Mouse (Mus musculus) left cerebral cortex, adult 2 months (tissue): ENCODE measurements around the gene Vsig8. TPM values are rescaled to one million over a fixed set of nuclear protein-coding genes. Genes with fewer than 3 reads are reported as not detected.
A peak's percentile ranks its signal among the peaks of the same experiment; 100 is the strongest.

Source experiments
- DNase-seq, 2 experiments: peaks; one replicate each; pipeline ENCODE4 v3.0.0; 2021 to 2022; ENCODE audit warnings: low spot score in 2 of 2, mixed read lengths in 1 of 2; ENCODE audit errors: extremely low spot score in 1 of 2
- H3K27ac ChIP-seq: fragments of 200-600 bp; 2 replicates; pipeline ENCODE4 v1.8.1; 2022
- H3K4me3 ChIP-seq: fragments of 200-600 bp; 2 replicates; pipeline ENCODE4 v1.8.1; 2022
- CTCF ChIP-seq: fragments of 200-600 bp; IDR thresholded peaks from 2 replicates; pipeline ENCODE4 v1.8.1; 2022; ENCODE audit warnings: antibody characterized with exemption, mild to moderate bottlenecking, moderate library complexity
- intact Hi-C: fragments of 180-260 bp; cut with DNase I; formaldehyde crosslinking; loops from one replicate; pipeline ENCODE4 v1.15.1; 2025
- total RNA-seq, 2 experiments: library from RNA; stranded (reverse); gene quantifications; 2 replicates each; pipeline ENCODE4 v1.2.3; 2021

The Vsig8 gene
- total RNA-seq, 2 experiments from 2014 or later = 0.23 to 0.26 TPM

- DNase-seq = no peak
- intact Hi-C loops = no loop called here
- H3K4me3 ChIP-seq = no peak overlapping the region
- peak; percentile 56 for TF ChIP-seq CTCF
- no peak overlapping the region for H3K27ac ChIP-seq
Observed at GRCm38 (mm10) chr1:172518013-172518412, 37.7 kb upstream of the Vsig8 start.

- H3K27ac ChIP-seq = no peak overlapping the region
- no peak overlapping the region for H3K4me3 ChIP-seq
- intact Hi-C loops = no loop called here
Observed at GRCm38 (mm10) chr1:172519644-172520043, 36.1 kb upstream of the Vsig8 start.

GRCm38 (mm10) chr1:172520576-172521440 lies 34.9 kb upstream of the Vsig8 start, which contains the start of gene Cfap45:
TSS of gene Cfap45 (plus strand) at chr1:172520801.
- Histone ChIP-seq H3K27ac (0 out of 2 replicates have a peak within 1 kb of the TSS, but pooled peaks have one; percentile 24), H3K4me3 (peak within 1 kb of the TSS; percentile 55)
- intact Hi-C loops = no loop called here
- TF ChIP-seq CTCF = no peak
- peak; percentile 61 to 81 for DNase-seq

More at GRCm38 (mm10) chr1:172519644-172520043, 36.1 kb upstream of the Vsig8 start:
- no peak for TF ChIP-seq CTCF
- no peak for DNase-seq

GRCm38 (mm10) chr1:172522524-172522923 lies 33.2 kb upstream of the Vsig8 start:
- no peak for TF ChIP-seq CTCF
- intact Hi-C loops = no loop called here
- no peak overlapping the region for H3K4me3 ChIP-seq
- DNase-seq = no peak
- H3K27ac ChIP-seq = no peak overlapping the region

GRCm38 (mm10) chr1:172523699-172524101 lies 32.0 kb upstream of the Vsig8 start:
- intact Hi-C loops = no loop called here
- TF ChIP-seq CTCF = no peak

GRCm38 (mm10) chr1:172525027-172525764 lies 30.5 kb upstream of the Vsig8 start:
- no peak overlapping the region for H3K4me3 ChIP-seq
- TF ChIP-seq CTCF = peak; percentile 25
- no peak overlapping the region for H3K27ac ChIP-seq
- intact Hi-C loops = no loop called here
- no peak for DNase-seq

More at GRCm38 (mm10) chr1:172523699-172524101, 32.0 kb upstream of the Vsig8 start:
- Histone ChIP-seq H3K4me3 (no peak overlapping the region), H3K27ac (no peak overlapping the region)
- no peak for DNase-seq

- intact Hi-C loops = no loop called here
- Histone ChIP-seq H3K27ac (no peak overlapping the region), H3K4me3 (no peak overlapping the region)
- no peak for DNase-seq
- TF ChIP-seq CTCF = no peak
Observed at GRCm38 (mm10) chr1:172525971-172526370, 29.8 kb upstream of the Vsig8 start.

GRCm38 (mm10) chr1:172526380-172527081 lies 29.2 kb upstream of the Vsig8 start:
- intact Hi-C loops = no loop called here
- no peak for TF ChIP-seq CTCF
- Histone ChIP-seq H3K4me3 (0 out of 2 replicates have a peak overlapping the region, but pooled peaks have one; percentile 2), H3K27ac (no peak overlapping the region)
- no peak for DNase-seq

GRCm38 (mm10) chr1:172527431-172527830 lies 28.3 kb upstream of the Vsig8 start:
- DNase-seq = no peak
- H3K4me3 ChIP-seq = no peak overlapping the region
- intact Hi-C loops = no loop called here
- no peak overlapping the region for H3K27ac ChIP-seq
- TF ChIP-seq CTCF = no peak

GRCm38 (mm10) chr1:172528701-172529100 lies 27.0 kb upstream of the Vsig8 start:
- Histone ChIP-seq H3K4me3 (no peak overlapping the region), H3K27ac (no peak overlapping the region)
- intact Hi-C loops = loop anchor here (1.0 to 2.0 kb wide), 4 partner anchors 34 to 870 kb away; no protein-coding TSS in a partner anchor
- peak; percentile 98 for TF ChIP-seq CTCF
- peak; percentile 81 to 88 for DNase-seq

GRCm38 (mm10) chr1:172530544-172531220 lies 25.1 kb upstream of the Vsig8 start:
- no peak for TF ChIP-seq CTCF
- Histone ChIP-seq H3K4me3 (no peak overlapping the region), H3K27ac (no peak overlapping the region)
- intact Hi-C loops = no loop called here
- DNase-seq = no peak
